Mouse (Mus musculus) brain, embryonic 14.5 days (tissue): ENCODE data around the gene Bcr.

Experiments
- CTCF ChIP-seq: fragments of 200-500 bp; IDR thresholded peaks from 2 replicates; pipeline ENCODE4 v1.5.1; 2012; ENCODE audit warnings: inconsistent platforms, mild to moderate bottlenecking, moderate library complexity, borderline replicate concordance; ENCODE audit not compliant: insufficient read depth, insufficient read length; ENCODE audit errors: extremely low read depth
- POLR2A ChIP-seq: fragments of 200-500 bp; IDR thresholded peaks from 2 replicates; pipeline ENCODE4 v1.6.1; 2012; ENCODE audit warnings: mild to moderate bottlenecking, inconsistent platforms, borderline replicate concordance; ENCODE audit not compliant: poor library complexity, insufficient read depth, insufficient read length, severe bottlenecking; ENCODE audit errors: extremely low read depth

GRCm38 (mm10) chr10:75026491-75026890, 33.9 kb upstream of the Bcr start:
- no peak for TF ChIP-seq CTCF
- no peak for TF ChIP-seq POLR2A
